29 mouse cellular contexts compared by ENCODE assay signal in the genomic region with DNA sequence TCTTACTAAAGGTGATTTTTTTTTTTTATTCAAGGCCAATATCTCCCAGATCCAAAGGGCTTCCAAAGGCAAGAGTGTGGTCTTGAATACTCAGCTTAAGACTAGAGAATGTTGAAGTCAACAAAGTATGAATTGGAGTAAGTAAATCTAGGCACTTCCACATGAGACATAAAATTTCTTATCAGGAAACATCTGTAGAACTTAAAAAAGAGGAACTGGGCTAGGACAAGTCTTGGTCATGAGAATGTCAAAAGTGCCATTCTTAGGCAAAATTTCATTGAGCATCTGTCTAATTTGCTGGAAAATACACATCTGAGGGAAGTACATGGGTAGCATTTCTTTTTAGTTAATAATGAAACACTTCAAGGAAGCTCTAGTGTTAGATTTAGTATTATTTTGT.
"Had no signal": no experiment of that assay in that cellular context is flagged by ENCODE, and none has a peak within 500 bp of the region (broad histone marks: within the 10 kb centered on the region; RNA-seq: fewer than 3 reads in every experiment).

No protein-coding gene starts in this region.

- H3K4me3 ChIP-seq: gastrocnemius, adult 2 months; heart, adult 2 months; heart, embryonic 13.5 days; heart, embryonic 15.5 days; hindbrain, embryonic 10.5 days; hindbrain, embryonic 12.5 days; intestine, embryonic 15.5 days; layer of hippocampus, adult 2 months; left cerebral cortex, adult 2 months; limb, embryonic 10.5 days; limb, embryonic 12.5 days; liver, embryonic 13.5 days had no signal

- H3K27me3 ChIP-seq: heart, embryonic 13.5 days; heart, embryonic 15.5 days; hindbrain, embryonic 12.5 days; intestine, embryonic 15.5 days; limb, embryonic 12.5 days; liver, embryonic 13.5 days had no signal

- ATAC-seq: hindbrain, embryonic 16.5 days; inflammation-experienced regulatory T-cells, adult 6 months; intestine, embryonic 15.5 days; intestine, postnatal 0 days had no signal

- H3K4me1 ChIP-seq: heart, embryonic 13.5 days; heart, embryonic 15.5 days; hindbrain, embryonic 10.5 days; hindbrain, embryonic 12.5 days; intestine, embryonic 15.5 days; limb, embryonic 10.5 days; limb, embryonic 12.5 days; liver, embryonic 13.5 days had no signal

- H3K9ac ChIP-seq: heart, embryonic 13.5 days; heart, embryonic 15.5 days; hindbrain, embryonic 12.5 days; hindbrain, embryonic 14.5 days; intestine, embryonic 15.5 days; limb, embryonic 12.5 days; liver, embryonic 13.5 days had no signal

- H3K36me3 ChIP-seq: heart, embryonic 13.5 days; heart, embryonic 15.5 days; hindbrain, embryonic 10.5 days; hindbrain, embryonic 12.5 days; intestine, embryonic 15.5 days; limb, embryonic 10.5 days; limb, embryonic 12.5 days; liver, embryonic 13.5 days had no signal

- H3K9me3 ChIP-seq: heart, embryonic 13.5 days; heart, embryonic 15.5 days; hindbrain, embryonic 10.5 days; hindbrain, embryonic 12.5 days; intestine, embryonic 15.5 days; limb, embryonic 10.5 days; limb, embryonic 12.5 days; liver, embryonic 13.5 days had no signal

- DNase-seq: gastrocnemius, adult 2 months; gastrocnemius, postnatal 10 days; gastrocnemius, postnatal 25 days; heart, adult 11 months; heart, adult 2 months; heart, postnatal 14 days; heart, postnatal 36 days; kidney, adult 18-20 months; kidney, adult 8-10 months; kidney, postnatal 10 days; kidney, postnatal 25 days; kidney, postnatal 4 days; liver; liver, embryonic 13.5 days had no signal

- H3K4me2 ChIP-seq: heart, embryonic 11.5 days; heart, embryonic 13.5 days; heart, embryonic 15.5 days; hindbrain, embryonic 12.5 days; hindbrain, embryonic 14.5 days; intestine, embryonic 15.5 days; limb, embryonic 12.5 days; liver, embryonic 11.5 days; liver, embryonic 13.5 days had no signal

- H3K27ac ChIP-seq: gastrocnemius, adult 2 months; heart, adult 2 months; heart, embryonic 13.5 days; heart, embryonic 15.5 days; hindbrain, embryonic 10.5 days; hindbrain, embryonic 12.5 days; hindbrain, embryonic 14.5 days; intestine, embryonic 15.5 days; layer of hippocampus, adult 2 months; left cerebral cortex, adult 2 months; limb, embryonic 10.5 days; limb, embryonic 12.5 days; liver, embryonic 13.5 days had no signal
